Mouse (Mus musculus) hindbrain, embryonic 16.5 days (tissue): ENCODE measurements around the gene Mapk8ip1. TPM values are rescaled to one million over a fixed set of nuclear protein-coding genes. Genes with fewer than 3 reads are reported as not detected.
A peak's percentile ranks its signal among the peaks of the same experiment; 100 is the strongest.
"Not testable (repeated sequence)": the region's sequence is repeated elsewhere in the genome, so short reads cannot be mapped to it uniquely, and the experiment has no call there.

ENCODE experiments used
- ATAC-seq: fragments of 200-750 bp; cut with Nextera tagmentation; 2 replicates; pipeline ENCODE4 v1.8.0; 2017; ENCODE audit warnings: moderate TSS enrichment, moderate library complexity
- H3K27ac ChIP-seq: fragments of 300-500 bp; sonication (generic); 2 replicates; pipeline ENCODE4 v1.5.1; 2014; ENCODE audit warnings: low read depth, mild to moderate bottlenecking, control low read depth, low read length, moderate library complexity
- H3K27me3 ChIP-seq: fragments of 300-500 bp; sonication (generic); replicated peaks from 2 replicates; pipeline ENCODE4 v1.6.1; 2014; ENCODE audit warnings: low read length; ENCODE audit not compliant: control insufficient read depth, insufficient read depth
- H3K36me3 ChIP-seq: fragments of 300-500 bp; sonication (generic); 2 replicates; pipeline ENCODE4 v1.6.1; 2014; ENCODE audit warnings: mild to moderate bottlenecking, low read length, moderate library complexity, mixed read lengths; ENCODE audit not compliant: control insufficient read depth, insufficient read depth
- H3K4me1 ChIP-seq: fragments of 300-500 bp; sonication (generic); 2 replicates; pipeline ENCODE4 v1.6.1; 2014; ENCODE audit warnings: low read depth, low read length; ENCODE audit not compliant: control insufficient read depth, insufficient read depth
- H3K4me2 ChIP-seq: fragments of 300-500 bp; sonication (generic); 2 replicates; pipeline ENCODE4 v1.6.1; 2014; ENCODE audit warnings: mild to moderate bottlenecking, low read length, control low read depth, moderate library complexity
- H3K4me3 ChIP-seq: fragments of 300-500 bp; sonication (generic); 2 replicates; pipeline ENCODE4 v1.5.1; 2014; ENCODE audit warnings: mild to moderate bottlenecking, low read length, control low read depth, moderate library complexity
- H3K9ac ChIP-seq: fragments of 300-500 bp; sonication (generic); 2 replicates; pipeline ENCODE4 v1.6.1; 2014; ENCODE audit warnings: low read depth, mild to moderate bottlenecking, control low read depth, low read length, moderate library complexity
- H3K9me3 ChIP-seq: fragments of 300-500 bp; sonication (generic); 2 replicates; pipeline ENCODE4 v1.6.1; 2014; ENCODE audit warnings: mild to moderate bottlenecking, low read length, moderate library complexity; ENCODE audit not compliant: control insufficient read depth
- WGBS: fragments of 180-500 bp; shearing (Covaris S2); extraction: QIAGEN DNeasy Blood & Tissue Kit; methylation state at CpG from one replicate; pipeline ENCODE4 v1.1.7; 2014; 5-methylcytosine and 5-hydroxymethylcytosine counted together
- polyA plus RNA-seq: library from polyadenylated mRNA; unstranded; fragments of >200 nt; fragmentation: Nextera tagmentation; extraction: Ambion mirVana; gene quantifications from 2 replicates; pipeline ENCODE4 v1.2.1, GENCODE M21; 2015

Gene Mapk8ip1
- polyA plus RNA-seq, 1 experiment from 2014 or later = 112 TPM

DNA sequence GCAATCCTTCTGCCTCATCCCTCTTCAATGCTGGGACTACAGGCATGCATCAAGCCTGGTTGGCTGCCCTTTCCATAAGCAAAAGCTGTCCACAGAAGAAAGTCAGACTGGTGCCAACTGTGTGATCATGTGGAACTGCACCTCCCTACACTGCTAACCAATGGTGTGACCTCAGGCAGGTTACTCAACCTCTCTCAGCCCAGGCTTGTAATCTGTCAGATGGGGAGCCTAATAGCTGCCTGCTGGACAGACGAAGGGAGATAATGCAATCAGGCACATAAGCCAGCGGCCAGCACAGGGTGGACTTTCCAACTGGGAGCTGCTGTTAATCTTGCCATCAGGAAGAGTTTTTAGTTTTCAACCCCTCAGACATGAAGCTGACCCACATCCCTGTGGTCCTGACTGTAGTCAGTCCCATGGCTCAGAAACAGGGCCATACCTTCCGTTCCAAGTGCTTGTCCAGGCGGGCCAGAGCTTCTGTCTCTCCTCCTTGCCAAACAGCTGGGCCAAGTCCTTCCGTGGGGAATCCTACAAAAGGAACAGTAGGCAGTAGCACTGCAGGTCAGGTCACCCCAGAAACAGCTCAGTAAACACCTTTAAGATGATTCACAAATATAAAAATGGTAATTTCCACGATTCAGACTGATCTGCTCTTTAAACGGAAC, 20.8 kb upstream of the Mapk8ip1 start:
- no peak overlapping the region for H3K27ac ChIP-seq
- H3K36me3 ChIP-seq = peaks cover 34% of the 10 kb centered on the region
- H3K4me3 ChIP-seq = no peak overlapping the region
- no peak overlapping the region for H3K4me2 ChIP-seq
- no peaks in the 10 kb centered on the region for H3K27me3 ChIP-seq
- WGBS = 94% methylated on average over 7 of the region's 7 CpGs
- no peaks in the 10 kb centered on the region for H3K9me3 ChIP-seq
- H3K9ac ChIP-seq = no peak overlapping the region
- H3K4me1 ChIP-seq = peaks cover 27% of the 10 kb centered on the region
- ATAC-seq = no peak

DNA sequence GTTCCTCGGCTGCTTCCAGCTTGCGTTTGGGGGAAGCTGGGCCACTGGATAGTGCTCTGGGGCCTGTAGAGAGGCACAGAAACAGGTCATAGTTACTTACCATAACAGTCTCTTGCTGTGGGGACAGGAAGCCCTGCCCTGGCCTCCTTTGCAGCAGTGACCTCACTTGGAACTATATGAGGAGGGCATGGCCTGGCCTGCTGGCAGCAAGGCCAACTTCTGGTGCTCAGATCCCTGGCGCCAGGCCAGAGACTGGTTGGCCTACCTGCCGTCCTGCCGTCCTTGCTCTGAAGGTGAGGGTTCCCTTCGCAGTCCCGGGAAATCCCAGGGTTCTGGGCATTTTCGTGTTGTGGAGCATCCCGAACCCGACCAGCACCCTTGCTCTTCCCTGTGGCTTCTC, 10.6 kb upstream of the Mapk8ip1 start:
- Histone ChIP-seq H3K4me2 (no peak overlapping the region), H3K4me1 (no peaks in the 10 kb centered on the region), H3K4me3 (no peak overlapping the region), H3K27me3 (no peaks in the 10 kb centered on the region), H3K9me3 (no peaks in the 10 kb centered on the region), H3K36me3 (peaks cover 60% of the 10 kb centered on the region), H3K27ac (no peak overlapping the region), H3K9ac (no peak overlapping the region)
- 93% methylated on average over 10 of the region's 10 CpGs for WGBS
- no peak for ATAC-seq

DNA sequence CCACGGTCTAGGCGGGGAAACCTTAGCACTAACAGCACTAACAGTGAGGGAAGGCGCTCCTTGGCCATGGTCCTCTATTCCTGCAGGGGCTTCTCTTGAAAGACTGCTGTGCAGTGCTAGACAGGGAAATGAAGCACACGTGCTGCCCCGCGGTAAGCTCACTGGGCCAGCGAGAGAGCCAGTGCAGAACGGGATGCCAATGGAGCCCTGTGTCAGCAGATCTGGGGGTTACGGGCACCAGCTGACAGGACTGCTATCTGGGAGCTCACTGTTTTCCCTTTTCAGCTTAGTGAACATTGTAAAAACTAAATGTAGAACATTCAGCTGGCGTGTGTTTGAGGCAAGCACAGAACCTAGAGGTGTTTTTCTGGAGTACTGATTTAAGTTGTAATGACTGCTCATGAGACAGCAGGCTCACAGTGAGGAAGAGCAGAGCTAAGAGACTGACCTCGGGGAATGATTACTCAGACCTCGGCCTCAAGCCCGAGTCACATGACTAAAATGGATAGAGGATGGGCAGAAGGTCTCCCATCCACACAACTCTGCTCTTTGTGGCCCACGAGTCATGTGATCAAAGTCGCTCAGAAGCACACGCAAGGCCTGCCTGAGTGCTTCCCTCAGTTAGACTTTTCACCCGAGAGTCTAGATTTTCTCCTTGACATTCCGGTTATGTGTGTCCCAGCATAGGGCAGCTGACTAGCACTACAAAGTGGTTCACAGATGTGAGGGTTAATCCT, 7.4 kb upstream of the Mapk8ip1 start:
- Histone ChIP-seq H3K36me3 (peaks cover 56% of the 10 kb centered on the region), H3K4me1 (peaks cover 2% of the 10 kb centered on the region; the same call in 1 of the 2 replicates), H3K27ac (no peak overlapping the region), H3K4me2 (no peak overlapping the region), H3K9me3 (no peaks in the 10 kb centered on the region), H3K4me3 (no peak overlapping the region), H3K27me3 (no peaks in the 10 kb centered on the region), H3K9ac (no peak overlapping the region)
- WGBS = 94% methylated on average over 18 of the region's 18 CpGs
- no peak for ATAC-seq

DNA sequence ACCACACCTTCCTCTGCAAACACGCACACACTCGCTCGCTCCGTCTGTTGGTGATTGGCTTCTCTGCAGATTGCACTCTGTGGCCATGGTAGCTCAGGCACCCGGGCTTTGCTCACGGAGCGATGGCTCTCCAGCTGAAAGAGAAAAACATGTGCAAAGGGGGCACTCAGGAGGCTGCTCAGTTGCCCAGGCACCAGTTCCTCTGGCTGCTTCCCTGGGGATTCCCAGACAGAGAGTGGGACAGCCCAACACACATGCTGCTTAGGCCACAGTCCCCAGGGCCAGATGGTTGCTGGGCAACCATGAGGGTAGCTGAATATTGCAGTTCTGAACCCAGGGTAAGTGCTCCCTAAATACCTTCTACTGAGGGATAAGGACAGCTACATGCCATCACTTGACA, 4.6 kb upstream of the Mapk8ip1 start:
- WGBS = 45% methylated on average over 7 of the region's 7 CpGs
- Histone ChIP-seq H3K27ac (no peak overlapping the region), H3K27me3 (no peaks in the 10 kb centered on the region)

DNA sequence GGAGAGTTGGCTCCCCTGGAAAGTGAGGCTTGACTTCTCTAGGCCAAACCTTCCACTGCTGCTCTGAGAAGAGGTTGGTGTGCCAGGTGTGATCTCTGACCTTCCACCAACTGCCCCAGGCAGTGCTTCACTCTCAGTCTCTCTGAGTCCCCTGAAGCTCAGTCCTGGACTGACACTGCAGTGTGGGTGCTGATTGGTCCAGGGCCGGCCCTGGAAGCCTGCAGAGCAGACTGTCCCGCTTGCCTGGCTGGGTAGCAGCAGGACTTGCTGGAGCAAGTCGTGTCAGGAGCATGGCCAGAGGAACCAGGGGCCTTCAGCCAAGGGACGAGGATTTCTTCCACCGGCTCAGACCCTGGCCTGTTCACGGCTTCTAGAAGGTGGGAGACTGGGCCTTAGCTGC, 3.7 kb upstream of the Mapk8ip1 start:
- H3K27ac ChIP-seq = no peak overlapping the region
- no peak overlapping the region for H3K4me3 ChIP-seq
- no peak overlapping the region for H3K9ac ChIP-seq
- H3K27me3 ChIP-seq = no peaks in the 10 kb centered on the region
- peaks cover 25% of the 10 kb centered on the region for H3K36me3 ChIP-seq
- H3K4me2 ChIP-seq = no peak overlapping the region
- ATAC-seq = no peak
- WGBS = 85% methylated on average over 6 of the region's 6 CpGs
- peaks cover 11% of the 10 kb centered on the region; the same call in 1 of the 2 replicates for H3K4me1 ChIP-seq
- no peaks in the 10 kb centered on the region for H3K9me3 ChIP-seq

More for the DNA sequence above, 4.6 kb upstream of the Mapk8ip1 start:
- H3K4me3 ChIP-seq = no peak overlapping the region
- peaks cover 8% of the 10 kb centered on the region; the same call in 1 of the 2 replicates for H3K4me1 ChIP-seq
- no peak overlapping the region for H3K9ac ChIP-seq
- no peak overlapping the region for H3K4me2 ChIP-seq
- no peaks in the 10 kb centered on the region for H3K9me3 ChIP-seq
- no peak for ATAC-seq
- H3K36me3 ChIP-seq = peaks cover 30% of the 10 kb centered on the region

DNA sequence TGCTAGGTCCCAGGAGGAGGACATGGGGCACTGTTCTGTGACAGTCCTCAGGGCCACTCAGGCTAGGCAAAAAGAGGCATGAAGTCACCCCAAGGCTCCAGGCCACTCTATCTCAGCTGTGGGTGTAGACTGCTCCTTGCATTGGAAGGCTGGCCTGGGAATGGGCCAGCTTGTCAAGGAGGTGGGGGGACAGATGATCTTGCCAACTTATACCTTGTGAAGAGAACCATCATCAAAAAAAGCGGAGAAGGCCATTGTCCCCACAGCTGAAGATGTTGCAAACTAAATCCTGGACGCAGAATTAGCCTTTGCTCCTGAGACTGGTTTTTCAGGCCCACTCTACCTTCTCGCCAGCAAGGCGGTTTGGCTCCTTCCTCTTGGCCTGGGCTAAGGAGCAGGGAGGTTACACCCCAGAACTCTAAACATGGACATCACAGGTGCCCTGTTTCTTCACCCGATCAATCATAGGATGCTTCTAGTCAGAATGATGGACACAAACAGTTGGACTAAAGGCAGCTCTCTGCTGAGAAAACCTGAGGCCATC, 2.8 kb upstream of the Mapk8ip1 start:
- Histone ChIP-seq H3K4me3 (no peak overlapping the region), H3K9ac (no peak overlapping the region), H3K4me1 (peaks cover 20% of the 10 kb centered on the region), H3K4me2 (no peak overlapping the region), H3K27me3 (no peaks in the 10 kb centered on the region), H3K27ac (no peak overlapping the region), H3K9me3 (no peaks in the 10 kb centered on the region), H3K36me3 (peaks cover 17% of the 10 kb centered on the region)
- 93% methylated on average over 5 of the region's 5 CpGs for WGBS
- ATAC-seq = no peak

DNA sequence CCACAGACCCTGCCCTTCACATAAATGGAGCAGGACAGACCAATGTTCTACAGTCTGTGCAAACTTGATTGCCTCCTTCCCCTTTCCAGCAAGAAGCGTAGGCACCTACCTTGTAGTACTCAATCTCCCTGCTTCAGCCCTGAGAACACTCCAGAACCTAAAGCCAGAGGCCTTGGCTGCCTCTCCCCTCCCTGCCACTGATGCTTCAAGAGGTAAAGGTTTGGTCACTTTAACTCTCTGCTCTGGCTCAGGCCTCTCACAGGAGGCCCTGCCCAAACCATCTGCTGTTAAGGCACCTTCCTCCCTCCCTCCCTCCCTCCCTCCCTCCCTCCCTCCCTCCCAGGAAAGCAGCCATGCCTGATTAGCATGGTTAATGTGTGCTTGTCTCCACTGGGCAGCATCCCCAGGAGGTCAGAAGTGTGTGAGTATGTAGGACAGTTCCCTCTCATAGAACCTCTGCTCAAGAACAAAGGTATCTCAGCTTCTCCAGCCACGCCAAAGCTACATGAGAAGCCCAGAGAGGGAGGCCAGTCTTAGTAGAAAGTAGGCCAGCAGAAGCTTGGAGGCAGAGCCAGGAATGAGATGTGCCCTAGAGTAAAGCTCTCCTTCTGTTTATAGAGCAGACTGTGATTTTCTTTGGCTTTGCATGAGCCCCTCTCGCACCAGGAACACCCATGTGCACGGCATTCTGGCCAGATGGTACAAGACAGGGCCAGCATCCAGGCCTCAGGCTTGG, 1.7 kb upstream of the Mapk8ip1 start:
- 68% methylated on average over 4 of the region's 4 CpGs for WGBS
- peak overlapping the region; percentile 65 for H3K27ac ChIP-seq
- H3K4me2 ChIP-seq = no peak overlapping the region
- peak; percentile 25; the same call in 1 of the 2 replicates for ATAC-seq
- H3K4me3 ChIP-seq = no peak overlapping the region
- H3K4me1 ChIP-seq = peaks cover 27% of the 10 kb centered on the region
- peaks cover 9% of the 10 kb centered on the region for H3K36me3 ChIP-seq
- no peaks in the 10 kb centered on the region for H3K27me3 ChIP-seq
- H3K9me3 ChIP-seq = no peaks in the 10 kb centered on the region
- H3K9ac ChIP-seq = no peak overlapping the region

DNA sequence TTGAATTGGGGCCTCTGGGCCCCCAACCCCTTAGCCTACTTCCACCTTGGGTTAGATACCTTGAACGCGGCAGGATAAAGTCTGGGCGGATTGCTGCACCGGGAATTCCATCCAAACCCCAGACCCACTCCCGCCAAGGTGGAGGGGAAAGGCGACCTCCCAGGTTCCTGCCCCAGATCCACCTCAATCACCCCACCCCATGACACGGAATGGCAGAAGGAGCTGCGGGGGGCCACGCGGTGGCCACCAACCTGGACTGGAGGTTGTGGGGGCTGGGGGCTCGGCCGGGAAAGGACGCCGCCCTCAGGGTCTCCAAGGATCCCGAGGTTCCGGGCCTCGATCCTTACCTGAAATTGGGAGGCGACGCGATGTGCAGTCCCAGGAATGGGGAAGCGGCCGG, 381 bp downstream of the Mapk8ip1 start:
- WGBS = under 1% methylated on average over 20 of the region's 22 CpGs
- 0 out of 2 replicates have a peak, but pooled peaks have one; percentile 1 for ATAC-seq
- H3K4me1 ChIP-seq = peaks cover 30% of the 10 kb centered on the region
- H3K4me2 ChIP-seq = peak overlapping the region; percentile 76
- H3K27ac ChIP-seq = peak overlapping the region; percentile 87
- peak overlapping the region; percentile 79 for H3K4me3 ChIP-seq
- H3K27me3 ChIP-seq = no peaks in the 10 kb centered on the region
- no peaks in the 10 kb centered on the region for H3K9me3 ChIP-seq
- peaks cover 9% of the 10 kb centered on the region for H3K36me3 ChIP-seq
- peak overlapping the region; percentile 88 for H3K9ac ChIP-seq

DNA sequence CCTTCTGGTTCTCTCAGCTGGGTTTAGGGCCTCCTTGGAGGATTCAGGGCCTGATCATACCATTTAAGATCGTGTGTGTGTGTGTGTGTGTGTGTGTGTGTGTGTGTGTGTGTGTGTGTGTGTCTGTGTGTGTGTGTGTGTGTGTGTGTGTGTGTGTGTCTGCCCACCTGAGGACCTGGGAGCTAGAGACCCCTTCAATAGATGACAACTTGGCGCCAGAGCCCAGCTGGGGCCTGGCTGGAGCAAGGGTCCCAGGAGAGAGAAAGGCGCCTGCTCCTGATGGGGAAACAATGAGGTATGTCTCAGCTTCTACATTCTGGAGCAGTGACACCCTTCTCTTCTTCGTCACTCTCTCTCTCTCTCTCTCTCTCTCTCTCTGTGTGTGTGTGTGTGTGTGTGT, 1.2 kb downstream of the Mapk8ip1 start:
- H3K27ac ChIP-seq, H3K9me3 ChIP-seq, H3K36me3 ChIP-seq, H3K27me3 ChIP-seq, ATAC-seq: not testable (repeated sequence)
- Histone ChIP-seq H3K9ac (peak overlapping the region; percentile 39; the same call in 1 of the 2 replicates), H3K4me2 (peak overlapping the region; percentile 76), H3K4me1 (peaks cover 29% of the 10 kb centered on the region), H3K4me3 (peak overlapping the region; percentile 79)
- WGBS = 16% methylated on average over 4 of the region's 4 CpGs
